Mouse (Mus musculus) heart, adult 2 months (tissue): ENCODE results near the gene Wrap53.

Source experiments
- CTCF ChIP-seq: fragments of 200-600 bp; IDR thresholded peaks from 2 replicates; pipeline ENCODE4 v1.8.1; 2022; ENCODE audit warnings: antibody characterized with exemption, mild to moderate bottlenecking, moderate library complexity
- POLR2A ChIP-seq: fragments of 200-500 bp; IDR thresholded peaks from 2 replicates; pipeline ENCODE4 v1.6.1; 2011; ENCODE audit warnings: mild to moderate bottlenecking, low read depth, low read length, control low read depth; ENCODE audit not compliant: insufficient read depth

DNA sequence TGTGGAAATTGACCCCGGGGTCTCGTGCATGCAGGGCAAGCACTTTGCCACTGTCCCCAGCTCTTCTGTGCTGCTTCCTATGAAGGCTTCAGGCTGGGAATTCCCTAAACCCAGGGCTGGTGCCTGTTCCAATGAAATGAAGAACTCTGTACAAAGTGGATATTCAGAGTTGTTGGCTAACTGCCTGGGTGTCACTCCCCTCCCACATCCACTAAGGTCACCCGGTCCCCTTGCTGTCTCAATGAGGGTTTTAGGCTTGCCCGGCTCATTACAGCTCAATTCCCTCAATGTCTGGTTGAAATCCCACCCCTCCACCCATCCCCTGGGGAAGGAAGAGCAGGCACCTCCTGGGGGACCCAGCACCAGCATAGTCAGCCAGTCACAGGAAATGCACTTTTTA, 60.1 kb downstream of the Wrap53 start:
- TF ChIP-seq CTCF = no peak
- no peak for TF ChIP-seq POLR2A
